Mouse (Mus musculus): Measurements from ENCODE around the gene Dzip1l. TPM values are rescaled to one million over a fixed set of nuclear protein-coding genes. Genes with fewer than 3 reads are reported as not detected.

Gene Dzip1l
- polyA plus RNA-seq, 1 experiment from 2014 or later = 0.89 TPM

- no peak for ATAC-seq (ENCODE audit: insufficient read depth)
- no peaks in the 10 kb centered on the region for H3K9me3 ChIP-seq (replicated peaks)
- H3K9ac ChIP-seq = no peak overlapping the region
- H3K27me3 ChIP-seq = no peaks in the 10 kb centered on the region
- H3K36me3 ChIP-seq (replicated peaks) = no peaks in the 10 kb centered on the region
- no peak overlapping the region for H3K4me2 ChIP-seq
- WGBS (ENCODE audit: insufficient replicate concordance) = 64% methylated on average over 7 of the region's 7 CpGs
- H3K4me1 ChIP-seq (replicated peaks) = no peaks in the 10 kb centered on the region
- no peak overlapping the region for H3K27ac ChIP-seq (replicated peaks)
- H3K4me3 ChIP-seq (replicated peaks) = no peak overlapping the region
These were observed 61.1 kb downstream of the Dzip1l start for GRCm38 (mm10) chr9:99690386-99690785.

GRCm38 (mm10) chr9:99694961-99695360 is 65.7 kb downstream of the Dzip1l start:
- Histone ChIP-seq H3K36me3 (replicated peaks) (no peaks in the 10 kb centered on the region), H3K4me1 (replicated peaks) (no peaks in the 10 kb centered on the region), H3K4me3 (replicated peaks) (no peak overlapping the region), H3K27me3 (no peaks in the 10 kb centered on the region), H3K27ac (replicated peaks) (no peak overlapping the region), H3K9ac (no peak overlapping the region), H3K4me2 (no peak overlapping the region), H3K9me3 (replicated peaks) (no peaks in the 10 kb centered on the region)
- 57% methylated on average over 7 of the region's 7 CpGs for WGBS (ENCODE audit: insufficient replicate concordance)
- no peak for ATAC-seq (ENCODE audit: insufficient read depth)

- Histone ChIP-seq H3K36me3 (replicated peaks) (no peaks in the 10 kb centered on the region), H3K9ac (no peak overlapping the region), H3K9me3 (replicated peaks) (no peaks in the 10 kb centered on the region), H3K4me2 (no peak overlapping the region), H3K4me3 (replicated peaks) (no peak overlapping the region), H3K27ac (replicated peaks) (no peak overlapping the region), H3K27me3 (no peaks in the 10 kb centered on the region), H3K4me1 (replicated peaks) (no peaks in the 10 kb centered on the region)
- ATAC-seq (ENCODE audit: insufficient read depth) = no peak
- 42% methylated on average over 2 of the region's 2 CpGs for WGBS (ENCODE audit: insufficient replicate concordance)
These were observed 70.6 kb downstream of the Dzip1l start for GRCm38 (mm10) chr9:99699752-99700389.

- Histone ChIP-seq H3K36me3 (replicated peaks) (no peaks in the 10 kb centered on the region), H3K4me3 (replicated peaks) (no peak overlapping the region), H3K4me1 (replicated peaks) (no peaks in the 10 kb centered on the region), H3K27ac (replicated peaks) (no peak overlapping the region), H3K4me2 (no peak overlapping the region), H3K9ac (no peak overlapping the region), H3K9me3 (replicated peaks) (no peaks in the 10 kb centered on the region), H3K27me3 (no peaks in the 10 kb centered on the region)
- ATAC-seq (ENCODE audit: insufficient read depth) = no peak
- WGBS (ENCODE audit: insufficient replicate concordance) = 58% methylated on average over 2 of the region's 2 CpGs
These were observed 71.9 kb downstream of the Dzip1l start for GRCm38 (mm10) chr9:99701187-99701586.

- H3K4me3 ChIP-seq (replicated peaks) = no peak overlapping the region
- H3K9me3 ChIP-seq (replicated peaks) = no peaks in the 10 kb centered on the region
- H3K9ac ChIP-seq = no peak overlapping the region
- no peaks in the 10 kb centered on the region for H3K36me3 ChIP-seq (replicated peaks)
- H3K27ac ChIP-seq (replicated peaks) = no peak overlapping the region
- 49% methylated on average over 6 of the region's 6 CpGs for WGBS (ENCODE audit: insufficient replicate concordance)
- no peak overlapping the region for H3K4me2 ChIP-seq
- no peaks in the 10 kb centered on the region for H3K27me3 ChIP-seq
- ATAC-seq (ENCODE audit: insufficient read depth) = no peak
- H3K4me1 ChIP-seq (replicated peaks) = no peaks in the 10 kb centered on the region
These were observed 72.9 kb downstream of the Dzip1l start for GRCm38 (mm10) chr9:99702215-99702614.

- H3K27ac ChIP-seq (replicated peaks) = no peak overlapping the region
- no peak overlapping the region for H3K4me2 ChIP-seq
- no peak overlapping the region for H3K9ac ChIP-seq
- WGBS (ENCODE audit: insufficient replicate concordance) = 61% methylated on average over 6 of the region's 6 CpGs
- H3K4me1 ChIP-seq (replicated peaks) = no peaks in the 10 kb centered on the region
- H3K9me3 ChIP-seq (replicated peaks) = no peaks in the 10 kb centered on the region
- no peak for ATAC-seq (ENCODE audit: insufficient read depth)
- H3K27me3 ChIP-seq = no peaks in the 10 kb centered on the region
- no peaks in the 10 kb centered on the region for H3K36me3 ChIP-seq (replicated peaks)
- no peak overlapping the region for H3K4me3 ChIP-seq (replicated peaks)
These were observed 74.4 kb downstream of the Dzip1l start for GRCm38 (mm10) chr9:99703711-99704110.

- Histone ChIP-seq H3K4me1 (replicated peaks) (no peaks in the 10 kb centered on the region), H3K36me3 (replicated peaks) (no peaks in the 10 kb centered on the region), H3K4me2 (no peak overlapping the region), H3K9ac (no peak overlapping the region), H3K27ac (replicated peaks) (no peak overlapping the region), H3K4me3 (replicated peaks) (no peak overlapping the region), H3K27me3 (no peaks in the 10 kb centered on the region), H3K9me3 (replicated peaks) (no peaks in the 10 kb centered on the region)
- no peak for ATAC-seq (ENCODE audit: insufficient read depth)
- 66% methylated on average over 6 of the region's 6 CpGs for WGBS (ENCODE audit: insufficient replicate concordance)
These were observed 77.0 kb downstream of the Dzip1l start for GRCm38 (mm10) chr9:99706264-99706663.

GRCm38 (mm10) chr9:99707425-99708126 is 78.3 kb downstream of the Dzip1l start:
- ATAC-seq (ENCODE audit: insufficient read depth) = no peak
- no peaks in the 10 kb centered on the region for H3K9me3 ChIP-seq (replicated peaks)
- H3K4me3 ChIP-seq (replicated peaks) = no peak overlapping the region
- H3K36me3 ChIP-seq (replicated peaks) = no peaks in the 10 kb centered on the region
- H3K27ac ChIP-seq (replicated peaks) = no peak overlapping the region
- 58% methylated on average over 11 of the region's 11 CpGs for WGBS (ENCODE audit: insufficient replicate concordance)
- H3K4me1 ChIP-seq (replicated peaks) = no peaks in the 10 kb centered on the region
- no peak overlapping the region for H3K4me2 ChIP-seq
- H3K27me3 ChIP-seq = no peaks in the 10 kb centered on the region
- H3K9ac ChIP-seq = no peak overlapping the region

GRCm38 (mm10) chr9:99709588-99710248 is 80.4 kb downstream of the Dzip1l start:
- H3K4me1 ChIP-seq (replicated peaks) = no peaks in the 10 kb centered on the region
- H3K4me2 ChIP-seq = no peak overlapping the region
- no peaks in the 10 kb centered on the region for H3K27me3 ChIP-seq
- ATAC-seq (ENCODE audit: insufficient read depth) = no peak
- no peak overlapping the region for H3K9ac ChIP-seq
- H3K27ac ChIP-seq (replicated peaks) = no peak overlapping the region
- WGBS (ENCODE audit: insufficient replicate concordance) = 66% methylated on average over 22 of the region's 22 CpGs
- no peak overlapping the region for H3K4me3 ChIP-seq (replicated peaks)
- H3K36me3 ChIP-seq (replicated peaks) = no peaks in the 10 kb centered on the region
- H3K9me3 ChIP-seq (replicated peaks) = no peaks in the 10 kb centered on the region

GRCm38 (mm10) chr9:99710297-99710696 is 81.0 kb downstream of the Dzip1l start:
- H3K4me2 ChIP-seq = no peak overlapping the region

GRCm38 (mm10) chr9:99717134-99717533 is 87.8 kb downstream of the Dzip1l start, which contains the start of gene Cldn18:
Gene Cldn18 (minus strand): TSS chr9:99717267.
- Histone ChIP-seq H3K27me3 (no peaks in the 10 kb centered on the region), H3K9me3 (replicated peaks) (no peaks in the 10 kb centered on the region), H3K27ac (replicated peaks) (no peak within 1 kb of the TSS), H3K4me2 (no peak within 1 kb of the TSS), H3K4me3 (replicated peaks) (no peak within 1 kb of the TSS), H3K4me1 (replicated peaks) (no peaks in the 10 kb centered on the region), H3K36me3 (replicated peaks) (no peaks in the 10 kb centered on the region), H3K9ac (no peak within 1 kb of the TSS)
- 72% methylated on average over 14 of the region's 14 CpGs for WGBS (ENCODE audit: insufficient replicate concordance)
- ATAC-seq (ENCODE audit: insufficient read depth) = no peak

More at GRCm38 (mm10) chr9:99710297-99710696, 81.0 kb downstream of the Dzip1l start:
- Histone ChIP-seq H3K9me3 (replicated peaks) (no peaks in the 10 kb centered on the region), H3K9ac (no peak overlapping the region), H3K36me3 (replicated peaks) (no peaks in the 10 kb centered on the region), H3K4me1 (replicated peaks) (no peaks in the 10 kb centered on the region), H3K27ac (replicated peaks) (no peak overlapping the region), H3K27me3 (no peaks in the 10 kb centered on the region), H3K4me3 (replicated peaks) (no peak overlapping the region)
- 59% methylated on average over 4 of the region's 4 CpGs for WGBS (ENCODE audit: insufficient replicate concordance)
- no peak for ATAC-seq (ENCODE audit: insufficient read depth)

Data from liver, embryonic 15.5 days (tissue).